ENCODE assay signal across 10 mouse cellular contexts in the genomic region with DNA sequence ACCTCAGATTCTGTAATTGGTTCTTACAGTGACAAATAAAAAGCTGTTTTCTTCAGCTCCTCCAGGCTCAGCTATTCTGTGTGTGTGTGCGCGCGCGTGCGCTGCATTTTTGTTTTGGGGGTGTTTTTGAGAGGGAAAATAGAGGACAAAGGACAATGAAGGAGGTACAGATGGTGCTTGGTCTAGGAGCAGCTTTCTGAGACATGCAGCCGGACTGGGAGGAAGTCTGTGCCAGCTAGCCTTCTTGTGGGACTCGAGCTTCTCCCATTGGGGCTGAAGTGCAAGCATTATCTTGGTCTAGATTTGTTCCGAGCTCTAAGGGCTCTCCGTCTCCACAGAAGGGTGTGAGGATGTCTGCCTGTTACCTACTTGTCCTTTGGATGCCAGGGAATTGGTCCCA. TPM values are rescaled to one million over a fixed set of nuclear protein-coding genes. Genes with fewer than 3 reads are reported as not detected.
A peak's percentile ranks its signal among the peaks of the same experiment; 100 is the strongest.
DNase-seq lines count a peak whose midpoint lies in the region; ATAC-seq lines count a peak whose summit lies in the region.
"Had no signal": no experiment of that assay in that cellular context is flagged by ENCODE, and none has a peak within 500 bp of the region (broad histone marks: within the 10 kb centered on the region; RNA-seq: fewer than 3 reads in every experiment).

No protein-coding gene starts in this region.

- H3K4me2 ChIP-seq in intestine, embryonic 15.5 days (replicated peaks) = 0 out of 2 replicates have a peak overlapping the region, but pooled peaks have one; percentile 64
- H3K4me2 ChIP-seq in intestine, embryonic 16.5 days (ENCODE audit: low read depth, low read length) = no peak overlapping the region
- H3K4me2 ChIP-seq in embryonic facial prominence, embryonic 13.5 days = no peak overlapping the region
- 0 out of 2 replicates have a peak overlapping the region, but pooled peaks have one; percentile 61 for H3K4me2 ChIP-seq in hindbrain, embryonic 13.5 days
- H3K4me2 ChIP-seq in midbrain, embryonic 11.5 days = no peak overlapping the region
- no peak overlapping the region for H3K4me2 ChIP-seq in kidney, embryonic 15.5 days

- 0 out of 2 replicates have a peak overlapping the region, but pooled peaks have one; percentile 5 for H3K9ac ChIP-seq in intestine, embryonic 15.5 days
- no peak overlapping the region for H3K9ac ChIP-seq in intestine, embryonic 16.5 days (ENCODE audit: low read depth, low read length)
- peak overlapping the region; percentile 72; the same call in 1 of the 2 replicates for H3K9ac ChIP-seq in embryonic facial prominence, embryonic 13.5 days
- H3K9ac ChIP-seq in hindbrain, embryonic 13.5 days = peak overlapping the region; percentile 69; the same call in 1 of the 2 replicates
- H3K9ac ChIP-seq in midbrain, embryonic 11.5 days (ENCODE audit: low read length) = 0 out of 2 replicates have a peak overlapping the region, but pooled peaks have one; percentile 3
- H3K9ac ChIP-seq in kidney, embryonic 15.5 days = no peak overlapping the region

- H3K4me3 ChIP-seq in intestine, embryonic 15.5 days (replicated peaks) = no peak overlapping the region
- H3K4me3 ChIP-seq in intestine, embryonic 16.5 days (ENCODE audit: low read length) = no peak overlapping the region
- H3K4me3 ChIP-seq in embryonic facial prominence, embryonic 13.5 days = no peak overlapping the region
- H3K4me3 ChIP-seq in hindbrain, embryonic 13.5 days = no peak overlapping the region
- H3K4me3 ChIP-seq in midbrain, embryonic 11.5 days (ENCODE audit: low read depth, low read length) = no peak overlapping the region
- no peak overlapping the region for H3K4me3 ChIP-seq in kidney, embryonic 15.5 days (replicated peaks)

- peak; percentile 88 for DNase-seq in midbrain, embryonic 11.5 days (ENCODE audit: low spot score, missing footprints)
- DNase-seq in adrenal gland, postnatal 4 days (ENCODE audit: low spot score in 2 of 2) = no peak
- DNase-seq: lung, adult 18-20 months had no signal

- no peaks in the 10 kb centered on the region for H3K9me3 ChIP-seq in intestine, embryonic 15.5 days
- no peaks in the 10 kb centered on the region for H3K9me3 ChIP-seq in intestine, embryonic 16.5 days (ENCODE audit: control insufficient read depth, low read length)
- no peaks in the 10 kb centered on the region for H3K9me3 ChIP-seq in embryonic facial prominence, embryonic 13.5 days
- no peaks in the 10 kb centered on the region for H3K9me3 ChIP-seq in hindbrain, embryonic 13.5 days
- H3K9me3 ChIP-seq in midbrain, embryonic 11.5 days (ENCODE audit: control insufficient read depth, low read length) = no peaks in the 10 kb centered on the region
- H3K9me3 ChIP-seq in kidney, embryonic 15.5 days (replicated peaks) = no peaks in the 10 kb centered on the region

- peaks cover 36% of the 10 kb centered on the region for H3K36me3 ChIP-seq in intestine, embryonic 15.5 days
- peaks cover 18% of the 10 kb centered on the region for H3K36me3 ChIP-seq in intestine, embryonic 16.5 days (ENCODE audit: control insufficient read depth, insufficient read depth, low read length)
- H3K36me3 ChIP-seq in embryonic facial prominence, embryonic 13.5 days = peaks cover 73% of the 10 kb centered on the region
- H3K36me3 ChIP-seq in hindbrain, embryonic 13.5 days = peaks cover 66% of the 10 kb centered on the region
- H3K36me3 ChIP-seq in midbrain, embryonic 11.5 days (ENCODE audit: control insufficient read depth, insufficient read depth, low read length) = peaks cover 33% of the 10 kb centered on the region
- peaks cover 79% of the 10 kb centered on the region for H3K36me3 ChIP-seq in kidney, embryonic 15.5 days

- 83% methylated on average over 9 of the region's 9 CpGs for WGBS in intestine, embryonic 15.5 days
- 88% methylated on average over 9 of the region's 9 CpGs for WGBS in intestine, embryonic 16.5 days
- WGBS in embryonic facial prominence, embryonic 13.5 days = 92% methylated on average over 9 of the region's 9 CpGs
- WGBS in hindbrain, embryonic 13.5 days = 87% methylated on average over 9 of the region's 9 CpGs
- WGBS in midbrain, embryonic 11.5 days = 87% methylated on average over 9 of the region's 9 CpGs
- WGBS in kidney, embryonic 15.5 days = 91% methylated on average over 9 of the region's 9 CpGs

- no peak for ATAC-seq in intestine, embryonic 15.5 days
- no peak for ATAC-seq in intestine, embryonic 16.5 days
- ATAC-seq in embryonic facial prominence, embryonic 13.5 days (ENCODE audit: insufficient number of reproducible peaks, insufficient read depth, low FRiP score, low TSS enrichment, low read depth) = no peak
- ATAC-seq in hindbrain, embryonic 13.5 days (ENCODE audit: low FRiP score) = no peak
- ATAC-seq in midbrain, embryonic 11.5 days (ENCODE audit: low FRiP score) = no peak
- no peak for ATAC-seq in megakaryocyte progenitor cell, adult 5-6 weeks (replicated peaks; ENCODE audit: poor library complexity)
- ATAC-seq in kidney, embryonic 15.5 days (replicated peaks; ENCODE audit: low FRiP score) = no peak

- no peak overlapping the region for H3K27ac ChIP-seq in intestine, embryonic 15.5 days
- no peak overlapping the region; the same call in 1 of the 2 replicates for H3K27ac ChIP-seq in intestine, embryonic 16.5 days (ENCODE audit: low read length)
- H3K27ac ChIP-seq in embryonic facial prominence, embryonic 13.5 days = peak overlapping the region; percentile 86; the same call in 1 of the 2 replicates
- H3K27ac ChIP-seq in hindbrain, embryonic 13.5 days = peak overlapping the region; percentile 90
- peak overlapping the region; percentile 71; the same call in 1 of the 2 replicates for H3K27ac ChIP-seq in midbrain, embryonic 11.5 days (ENCODE audit: low read depth, low read length)
- no peak overlapping the region for H3K27ac ChIP-seq in kidney, embryonic 15.5 days

- no peaks in the 10 kb centered on the region for H3K27me3 ChIP-seq in intestine, embryonic 15.5 days (replicated peaks)
- no peaks in the 10 kb centered on the region for H3K27me3 ChIP-seq in intestine, embryonic 16.5 days (replicated peaks; ENCODE audit: control insufficient read depth, insufficient read depth, low read length)
- H3K27me3 ChIP-seq in embryonic facial prominence, embryonic 13.5 days = no peaks in the 10 kb centered on the region
- no peaks in the 10 kb centered on the region for H3K27me3 ChIP-seq in hindbrain, embryonic 13.5 days
- no peaks in the 10 kb centered on the region for H3K27me3 ChIP-seq in midbrain, embryonic 11.5 days (ENCODE audit: control insufficient read depth, insufficient read depth, low read length)
- no peaks in the 10 kb centered on the region for H3K27me3 ChIP-seq in kidney, embryonic 15.5 days
- H3K27me3 ChIP-seq: CH12.LX had no signal

- peaks cover 10% of the 10 kb centered on the region for H3K4me1 ChIP-seq in intestine, embryonic 15.5 days (replicated peaks)
- peaks cover 9% of the 10 kb centered on the region for H3K4me1 ChIP-seq in intestine, embryonic 16.5 days (ENCODE audit: control insufficient read depth, insufficient read depth, low read length)
- peaks cover 26% of the 10 kb centered on the region for H3K4me1 ChIP-seq in embryonic facial prominence, embryonic 13.5 days
- H3K4me1 ChIP-seq in hindbrain, embryonic 13.5 days (replicated peaks) = peaks cover 34% of the 10 kb centered on the region
- H3K4me1 ChIP-seq in midbrain, embryonic 11.5 days (ENCODE audit: control insufficient read depth, insufficient read depth, low read length) = peaks cover 12% of the 10 kb centered on the region
- peaks cover 21% of the 10 kb centered on the region for H3K4me1 ChIP-seq in kidney, embryonic 15.5 days

RNA-seq across cellular contexts. Expression of gene Tut1, which starts 1.4 kb away (rescaled TPM):
- polyA plus RNA-seq in intestine, embryonic 15.5 days (2015; fragmentation: Nextera tagmentation; extraction: Ambion mirVana) = 29.7 and 30.4 TPM in 2 replicates
- polyA plus RNA-seq in intestine, embryonic 16.5 days (2015; fragmentation: Nextera tagmentation; extraction: Ambion mirVana) = 30.1 and 31.7 TPM in 2 replicates
- polyA plus RNA-seq in embryonic facial prominence, embryonic 13.5 days (2015; fragmentation: Nextera tagmentation; extraction: Ambion mirVana) = 33.6 and 34.5 TPM in 2 replicates
- polyA plus RNA-seq in hindbrain, embryonic 13.5 days (2015; fragmentation: Nextera tagmentation; extraction: Ambion mirVana) = 29.4 and 31.1 TPM in 2 replicates
- 23.5 and 28.4 TPM in 2 replicates for polyA plus RNA-seq in midbrain, embryonic 11.5 days (2014; fragmentation: Nextera tagmentation; extraction: Ambion mirVana)
- 6.2 and 8.7 TPM in 2 replicates for total RNA-seq in megakaryocyte progenitor cell, adult 5-6 weeks (2015)
- 19.9 and 23.8 TPM in 2 replicates for total RNA-seq in megakaryocyte progenitor cell, adult 5-6 weeks (2017)
- polyA plus RNA-seq in kidney, embryonic 15.5 days (2015; fragmentation: Nextera tagmentation; extraction: Ambion mirVana) = 32.9 and 33.5 TPM in 2 replicates
- 10 to 100 TPM; 23.2 to 26.9 TPM for total RNA-seq in adrenal gland, postnatal 4 days (2021)

RNA-seq across cellular contexts. Expression of gene Mta2, which starts 10.6 kb away (rescaled TPM):
- 130 and 139 TPM in 2 replicates for polyA plus RNA-seq in intestine, embryonic 15.5 days (2015; fragmentation: Nextera tagmentation; extraction: Ambion mirVana)
- 119 and 130 TPM in 2 replicates for polyA plus RNA-seq in intestine, embryonic 16.5 days (2015; fragmentation: Nextera tagmentation; extraction: Ambion mirVana)
- polyA plus RNA-seq in embryonic facial prominence, embryonic 13.5 days (2015; fragmentation: Nextera tagmentation; extraction: Ambion mirVana) = 187 and 189 TPM in 2 replicates
- 133 and 137 TPM in 2 replicates for polyA plus RNA-seq in hindbrain, embryonic 13.5 days (2015; fragmentation: Nextera tagmentation; extraction: Ambion mirVana)
- 50.9 and 56.0 TPM in 2 replicates for polyA plus RNA-seq in midbrain, embryonic 11.5 days (2014; fragmentation: Nextera tagmentation; extraction: Ambion mirVana)
- 57.9 and 63.7 TPM in 2 replicates for total RNA-seq in megakaryocyte progenitor cell, adult 5-6 weeks (2015)
- 124 and 138 TPM in 2 replicates for total RNA-seq in megakaryocyte progenitor cell, adult 5-6 weeks (2017)
- 166 and 168 TPM in 2 replicates for polyA plus RNA-seq in kidney, embryonic 15.5 days (2015; fragmentation: Nextera tagmentation; extraction: Ambion mirVana)
- 100 to 1,000 TPM; 141 to 144 TPM for total RNA-seq in adrenal gland, postnatal 4 days (2021)

RNA-seq across cellular contexts. Expression of gene Eef1g, which starts 14.6 kb away (rescaled TPM):
- 436 and 453 TPM in 2 replicates for polyA plus RNA-seq in intestine, embryonic 15.5 days (2015; fragmentation: Nextera tagmentation; extraction: Ambion mirVana)
- 392 and 445 TPM in 2 replicates for polyA plus RNA-seq in intestine, embryonic 16.5 days (2015; fragmentation: Nextera tagmentation; extraction: Ambion mirVana)
- polyA plus RNA-seq in embryonic facial prominence, embryonic 13.5 days (2015; fragmentation: Nextera tagmentation; extraction: Ambion mirVana) = 481 and 529 TPM in 2 replicates
- polyA plus RNA-seq in hindbrain, embryonic 13.5 days (2015; fragmentation: Nextera tagmentation; extraction: Ambion mirVana) = 344 and 348 TPM in 2 replicates
- polyA plus RNA-seq in midbrain, embryonic 11.5 days (2014; fragmentation: Nextera tagmentation; extraction: Ambion mirVana) = 435 and 439 TPM in 2 replicates
- 1,162 and 1,182 TPM in 2 replicates for total RNA-seq in megakaryocyte progenitor cell, adult 5-6 weeks (2015)
- total RNA-seq in megakaryocyte progenitor cell, adult 5-6 weeks (2017) = 754 and 796 TPM in 2 replicates
- polyA plus RNA-seq in kidney, embryonic 15.5 days (2015; fragmentation: Nextera tagmentation; extraction: Ambion mirVana) = 467 and 476 TPM in 2 replicates
- 100 to 1,000 TPM; 505 to 508 TPM for total RNA-seq in adrenal gland, postnatal 4 days (2021)

RNA-seq across cellular contexts. Expression of gene Eml3, which starts 22.9 kb away (rescaled TPM):
- 24.2 and 28.4 TPM in 2 replicates for polyA plus RNA-seq in intestine, embryonic 15.5 days (2015; fragmentation: Nextera tagmentation; extraction: Ambion mirVana)
- polyA plus RNA-seq in intestine, embryonic 16.5 days (2015; fragmentation: Nextera tagmentation; extraction: Ambion mirVana) = 22.6 and 23.5 TPM in 2 replicates
- polyA plus RNA-seq in embryonic facial prominence, embryonic 13.5 days (2015; fragmentation: Nextera tagmentation; extraction: Ambion mirVana) = 32.3 and 32.8 TPM in 2 replicates
- 9.4 and 11.3 TPM in 2 replicates for polyA plus RNA-seq in hindbrain, embryonic 13.5 days (2015; fragmentation: Nextera tagmentation; extraction: Ambion mirVana)
- polyA plus RNA-seq in midbrain, embryonic 11.5 days (2014; fragmentation: Nextera tagmentation; extraction: Ambion mirVana) = 5.8 and 8.2 TPM in 2 replicates
- total RNA-seq in megakaryocyte progenitor cell, adult 5-6 weeks (2015) = 12.0 and 14.9 TPM in 2 replicates
- total RNA-seq in megakaryocyte progenitor cell, adult 5-6 weeks (2017) = 20.1 and 36.0 TPM in 2 replicates
- 28.7 and 33.5 TPM in 2 replicates for polyA plus RNA-seq in kidney, embryonic 15.5 days (2015; fragmentation: Nextera tagmentation; extraction: Ambion mirVana)
- 10 to 100 TPM; 65.2 to 72.1 TPM for total RNA-seq in adrenal gland, postnatal 4 days (2021)

RNA-seq across cellular contexts. Expression of gene Rom1, which starts 23.1 kb away (rescaled TPM):
- 2.7 and 3.3 TPM in 2 replicates for polyA plus RNA-seq in intestine, embryonic 15.5 days (2015; fragmentation: Nextera tagmentation; extraction: Ambion mirVana)
- 3.1 and 3.3 TPM in 2 replicates for polyA plus RNA-seq in intestine, embryonic 16.5 days (2015; fragmentation: Nextera tagmentation; extraction: Ambion mirVana)
- 2.7 and 3.3 TPM in 2 replicates for polyA plus RNA-seq in embryonic facial prominence, embryonic 13.5 days (2015; fragmentation: Nextera tagmentation; extraction: Ambion mirVana)
- 1.6 and 1.8 TPM in 2 replicates for polyA plus RNA-seq in hindbrain, embryonic 13.5 days (2015; fragmentation: Nextera tagmentation; extraction: Ambion mirVana)
- 1.4 and 2.3 TPM in 2 replicates for polyA plus RNA-seq in midbrain, embryonic 11.5 days (2014; fragmentation: Nextera tagmentation; extraction: Ambion mirVana)
- 0.59 and 1.5 TPM in 2 replicates for total RNA-seq in megakaryocyte progenitor cell, adult 5-6 weeks (2015)
- total RNA-seq in megakaryocyte progenitor cell, adult 5-6 weeks (2017) = 0.54 and 0.88 TPM in 2 replicates
- polyA plus RNA-seq in kidney, embryonic 15.5 days (2015; fragmentation: Nextera tagmentation; extraction: Ambion mirVana) = 3.9 and 4.9 TPM in 2 replicates
- total RNA-seq in adrenal gland, postnatal 4 days (2021) = 10 to 100 TPM; 13.3 to 15.3 TPM

Comparison
In these comparisons a context has a peak if more than half of its experiments do, and no peak if none do; other contexts are left out.
1. H3K4me2 ChIP-seq: peak in intestine, embryonic 15.5 days (single experiment) and hindbrain, embryonic 13.5 days (single experiment); none in intestine, embryonic 16.5 days (single experiment), embryonic facial prominence, embryonic 13.5 days (single experiment), midbrain, embryonic 11.5 days (single experiment) and kidney, embryonic 15.5 days (single experiment).
2. H3K9ac ChIP-seq: peak in intestine, embryonic 15.5 days (single experiment), embryonic facial prominence, embryonic 13.5 days (single experiment), hindbrain, embryonic 13.5 days (single experiment) and midbrain, embryonic 11.5 days (single experiment); none in intestine, embryonic 16.5 days (single experiment) and kidney, embryonic 15.5 days (single experiment).
3. H3K27ac ChIP-seq: peak in embryonic facial prominence, embryonic 13.5 days (single experiment), hindbrain, embryonic 13.5 days (single experiment) and midbrain, embryonic 11.5 days (single experiment); none in intestine, embryonic 15.5 days (single experiment), intestine, embryonic 16.5 days (single experiment) and kidney, embryonic 15.5 days (single experiment).